Mouse (Mus musculus): ENCODE measurements around the gene Rasgrf1. TPM values are rescaled to one million over a fixed set of nuclear protein-coding genes. Genes with fewer than 3 reads are reported as not detected.
A peak's percentile ranks its signal among the peaks of the same experiment; 100 is the strongest.

Rasgrf1 gene
- polyA plus RNA-seq, 1 experiment from 2014 or later: 1.1 TPM

DNA sequence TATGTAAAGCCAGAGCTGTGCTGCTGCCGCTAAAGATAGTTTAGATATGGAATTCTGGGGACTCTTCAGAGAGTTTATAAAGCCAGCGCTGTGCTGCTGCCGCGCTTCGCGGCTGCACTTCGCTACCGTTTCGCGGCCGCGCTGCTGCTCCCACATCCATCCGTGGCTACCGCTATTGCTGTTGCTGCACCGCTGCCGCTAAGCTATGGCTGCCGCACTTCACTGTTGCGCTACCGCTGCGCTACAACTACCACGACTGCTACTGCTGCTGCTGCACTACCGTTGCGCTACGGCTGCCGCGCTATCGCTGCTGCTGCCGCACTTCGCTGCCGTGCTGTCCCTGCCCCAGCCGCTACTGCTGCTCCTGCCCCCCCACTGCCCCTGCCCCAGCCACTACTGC is 30.1 kb upstream of the Rasgrf1 start:
- Histone ChIP-seq H3K27me3 (peaks cover 48% of the 10 kb centered on the region), H3K36me3 (no peaks in the 10 kb centered on the region), H3K27ac (replicated peaks) (no peak overlapping the region), H3K4me2 (replicated peaks) (no peak overlapping the region; the same call in 1 of the 2 replicates), H3K4me1 (no peaks in the 10 kb centered on the region), H3K9ac (no peak overlapping the region), H3K9me3 (replicated peaks) (no peaks in the 10 kb centered on the region; the same call in 1 of the 2 replicates), H3K4me3 (replicated peaks) (0 out of 2 replicates have a peak overlapping the region, but pooled peaks have one; percentile 9)
- no peak for ATAC-seq (ENCODE audit: insufficient number of reproducible peaks, low FRiP score, low TSS enrichment, low read depth)
- WGBS: 60% methylated on average over 31 of the region's 31 CpGs

DNA sequence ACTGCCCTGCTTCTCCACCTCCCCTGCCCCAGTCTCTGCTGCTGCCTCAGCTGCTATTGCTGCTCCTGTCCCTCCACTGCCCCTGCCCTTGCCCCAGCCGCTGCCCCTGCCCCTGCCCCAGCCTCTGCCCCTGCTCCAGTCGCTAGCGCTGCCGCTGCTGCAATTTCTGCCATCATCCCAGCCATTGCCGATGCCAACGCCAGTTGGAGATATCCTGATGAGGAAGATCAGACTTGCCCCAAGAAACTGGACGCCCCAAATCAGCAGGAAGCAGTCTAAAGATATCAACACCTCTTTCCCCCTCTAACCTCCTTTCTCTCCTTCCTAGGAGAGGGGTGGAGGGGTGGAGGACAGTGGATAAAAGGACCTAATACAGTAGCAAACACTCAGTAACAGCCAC is 28.2 kb upstream of the Rasgrf1 start:
- no peak overlapping the region for H3K4me2 ChIP-seq (replicated peaks)
- ATAC-seq (ENCODE audit: insufficient number of reproducible peaks, low FRiP score, low TSS enrichment, low read depth): no peak
- H3K4me1 ChIP-seq: no peaks in the 10 kb centered on the region
- WGBS: 56% methylated on average over 7 of the region's 7 CpGs
- H3K27ac ChIP-seq (replicated peaks): no peak overlapping the region
- H3K27me3 ChIP-seq: peaks cover 54% of the 10 kb centered on the region
- no peak overlapping the region for H3K9ac ChIP-seq
- no peak overlapping the region for H3K4me3 ChIP-seq (replicated peaks)
- H3K36me3 ChIP-seq: no peaks in the 10 kb centered on the region
- no peaks in the 10 kb centered on the region; the same call in 1 of the 2 replicates for H3K9me3 ChIP-seq (replicated peaks)

DNA sequence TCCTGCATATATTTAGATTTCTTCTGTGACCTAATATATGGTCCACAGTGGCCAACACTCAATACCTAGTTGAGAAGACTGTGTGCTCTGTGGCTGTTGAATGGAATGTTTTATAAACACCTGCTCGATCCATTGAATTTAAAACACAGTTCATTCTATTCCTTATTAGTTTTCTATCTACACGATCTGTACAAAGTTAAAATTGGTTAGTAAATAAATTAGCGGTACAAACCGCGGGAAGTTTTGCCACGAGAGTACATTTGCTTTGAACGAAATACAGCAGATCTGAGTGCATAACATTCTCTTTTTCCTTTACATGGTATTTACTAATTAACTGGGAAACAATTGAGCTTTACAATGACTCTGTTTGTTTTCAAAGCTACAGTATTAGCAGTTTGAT is 27.1 kb upstream of the Rasgrf1 start:
- H3K27ac ChIP-seq (replicated peaks): no peak overlapping the region
- no peaks in the 10 kb centered on the region for H3K4me1 ChIP-seq
- no peak overlapping the region for H3K4me2 ChIP-seq (replicated peaks)
- no peak overlapping the region for H3K9ac ChIP-seq
- no peak overlapping the region for H3K4me3 ChIP-seq (replicated peaks)
- peaks cover 52% of the 10 kb centered on the region for H3K27me3 ChIP-seq
- WGBS: 58% methylated on average over 7 of the region's 7 CpGs
- no peaks in the 10 kb centered on the region for H3K36me3 ChIP-seq
- H3K9me3 ChIP-seq (replicated peaks): no peaks in the 10 kb centered on the region; the same call in 1 of the 2 replicates
- ATAC-seq (ENCODE audit: insufficient number of reproducible peaks, low FRiP score, low TSS enrichment, low read depth): no peak

- WGBS: 34% methylated on average over 7 of the region's 7 CpGs
- ATAC-seq (ENCODE audit: insufficient number of reproducible peaks, low FRiP score, low TSS enrichment, low read depth): no peak
Observed at GRCm38 (mm10) chr9:89885701-89886218, 23.9 kb upstream of the Rasgrf1 start.

GRCm38 (mm10) chr9:89891534-89892293 is 18.0 kb upstream of the Rasgrf1 start:
- H3K27ac ChIP-seq (replicated peaks): no peak overlapping the region
- no peak overlapping the region for H3K4me3 ChIP-seq (replicated peaks)
- no peaks in the 10 kb centered on the region for H3K4me1 ChIP-seq
- peaks cover 4% of the 10 kb centered on the region; the same call in 1 of the 2 replicates for H3K27me3 ChIP-seq
- ATAC-seq (ENCODE audit: insufficient number of reproducible peaks, low FRiP score, low TSS enrichment, low read depth): peak; percentile 82
- H3K9ac ChIP-seq: no peak overlapping the region
- H3K36me3 ChIP-seq: no peaks in the 10 kb centered on the region
- no peaks in the 10 kb centered on the region for H3K9me3 ChIP-seq (replicated peaks)
- no peak overlapping the region for H3K4me2 ChIP-seq (replicated peaks)
- WGBS: 61% methylated on average over 10 of the region's 10 CpGs

More at GRCm38 (mm10) chr9:89885701-89886218, 23.9 kb upstream of the Rasgrf1 start:
- H3K9ac ChIP-seq: no peak overlapping the region
- no peaks in the 10 kb centered on the region for H3K9me3 ChIP-seq (replicated peaks)
- no peak overlapping the region for H3K4me3 ChIP-seq (replicated peaks)
- H3K27ac ChIP-seq (replicated peaks): no peak overlapping the region
- no peak overlapping the region for H3K4me2 ChIP-seq (replicated peaks)
- no peaks in the 10 kb centered on the region for H3K4me1 ChIP-seq
- H3K36me3 ChIP-seq: no peaks in the 10 kb centered on the region
- peaks cover 41% of the 10 kb centered on the region for H3K27me3 ChIP-seq

GRCm38 (mm10) chr9:89892540-89893188 is 17.0 kb upstream of the Rasgrf1 start:
- ATAC-seq (ENCODE audit: insufficient number of reproducible peaks, low FRiP score, low TSS enrichment, low read depth): no peak
- WGBS: 83% methylated on average over 5 of the region's 5 CpGs

DNA sequence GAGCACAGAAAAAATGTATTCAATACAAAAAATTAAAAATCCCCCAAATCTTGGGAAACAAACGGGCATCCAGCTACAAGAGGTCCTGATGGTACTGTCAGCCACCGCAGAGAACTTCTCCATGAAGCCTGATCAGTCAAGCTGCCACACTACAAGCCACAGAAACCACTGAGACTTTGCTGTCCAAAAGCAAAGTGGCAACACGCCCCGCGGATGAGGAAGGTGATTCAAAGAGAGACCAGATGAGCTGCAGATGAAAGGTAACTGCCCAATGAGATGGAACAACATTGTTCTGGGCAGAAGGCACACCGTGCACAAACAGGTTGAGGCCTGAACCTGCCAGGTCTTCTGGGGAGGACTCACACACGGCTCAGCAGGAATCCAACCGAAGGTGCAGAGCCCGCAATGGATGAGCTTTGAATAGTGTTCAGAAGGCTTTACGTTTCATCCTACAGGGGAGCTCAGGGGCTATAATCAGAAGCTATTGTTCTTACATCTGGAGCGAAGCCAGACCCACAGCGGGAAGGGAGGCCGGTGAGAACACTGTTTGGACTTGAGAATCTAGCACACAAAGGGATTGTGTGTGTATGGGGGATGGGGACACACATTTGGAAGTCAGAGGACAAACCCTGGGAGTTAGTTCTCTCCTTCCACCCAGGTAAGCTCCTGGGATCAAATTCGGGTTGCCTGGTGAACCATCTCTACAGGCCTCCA is 9.4 kb upstream of the Rasgrf1 start:
- Histone ChIP-seq H3K4me3 (replicated peaks) (no peak overlapping the region), H3K27ac (replicated peaks) (no peak overlapping the region), H3K27me3 (peaks cover 7% of the 10 kb centered on the region; the same call in 1 of the 2 replicates), H3K4me1 (no peaks in the 10 kb centered on the region), H3K36me3 (no peaks in the 10 kb centered on the region), H3K4me2 (replicated peaks) (no peak overlapping the region), H3K9me3 (replicated peaks) (no peaks in the 10 kb centered on the region), H3K9ac (no peak overlapping the region)
- whole genome bisulfite sequencing: 24% methylated on average over 14 of the region's 14 CpGs
- ATAC-seq (ENCODE audit: insufficient number of reproducible peaks, low FRiP score, low TSS enrichment, low read depth): no peak

More at GRCm38 (mm10) chr9:89892540-89893188, 17.0 kb upstream of the Rasgrf1 start:
- no peaks in the 10 kb centered on the region for H3K9me3 ChIP-seq (replicated peaks)
- no peaks in the 10 kb centered on the region for H3K36me3 ChIP-seq
- no peak overlapping the region for H3K4me3 ChIP-seq (replicated peaks)
- H3K27ac ChIP-seq (replicated peaks): no peak overlapping the region
- no peaks in the 10 kb centered on the region for H3K27me3 ChIP-seq
- no peak overlapping the region for H3K4me2 ChIP-seq (replicated peaks)
- H3K9ac ChIP-seq: no peak overlapping the region
- no peaks in the 10 kb centered on the region for H3K4me1 ChIP-seq

DNA sequence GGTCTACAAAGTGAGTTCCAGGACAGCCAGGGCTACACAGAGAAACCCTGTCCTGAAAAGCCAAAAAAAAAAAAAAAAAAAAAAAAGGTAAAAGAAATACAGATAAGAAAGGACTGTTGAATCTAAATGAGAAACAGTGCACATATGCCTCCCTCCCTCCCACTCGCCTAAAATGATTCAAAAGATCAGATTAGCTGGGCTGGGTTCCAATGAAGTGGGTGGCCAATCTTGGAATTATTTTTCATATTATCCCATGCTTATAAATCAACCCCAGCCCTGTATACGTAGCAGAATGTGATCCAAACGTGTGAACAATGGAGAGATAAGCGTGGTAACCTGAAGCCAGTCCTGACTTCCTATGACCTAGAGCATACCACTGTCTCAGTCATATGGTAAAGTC is 8.5 kb upstream of the Rasgrf1 start:
- no peak for ATAC-seq (ENCODE audit: insufficient number of reproducible peaks, low FRiP score, low TSS enrichment, low read depth)
- H3K27me3 ChIP-seq: peaks cover 13% of the 10 kb centered on the region
- WGBS: 57% methylated on average over 4 of the region's 4 CpGs
- H3K4me1 ChIP-seq: no peaks in the 10 kb centered on the region
- H3K9me3 ChIP-seq (replicated peaks): no peaks in the 10 kb centered on the region
- no peak overlapping the region for H3K27ac ChIP-seq (replicated peaks)
- no peak overlapping the region for H3K4me2 ChIP-seq (replicated peaks)
- H3K4me3 ChIP-seq (replicated peaks): no peak overlapping the region
- H3K36me3 ChIP-seq: no peaks in the 10 kb centered on the region
- no peak overlapping the region for H3K9ac ChIP-seq

DNA sequence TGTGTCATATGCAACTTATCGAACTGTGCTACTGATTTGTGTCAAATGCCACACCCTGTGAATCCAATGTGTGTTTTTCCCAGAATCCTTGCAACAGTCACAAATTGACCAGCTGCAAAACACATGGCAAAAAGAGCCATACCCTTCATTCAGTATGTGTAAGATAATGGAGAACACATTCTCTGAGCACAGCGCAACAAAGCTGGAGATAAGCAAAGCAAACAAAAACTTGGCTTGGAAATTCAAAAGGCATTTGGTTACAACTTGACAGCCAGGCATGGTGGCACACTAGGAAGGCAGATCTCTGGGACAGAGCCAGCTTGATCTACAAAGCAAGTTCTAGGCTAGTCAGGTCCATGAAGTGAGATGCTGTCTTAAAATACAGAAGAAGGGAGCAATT is 6.9 kb upstream of the Rasgrf1 start:
- no peak overlapping the region for H3K9ac ChIP-seq
- no peak overlapping the region for H3K4me3 ChIP-seq (replicated peaks)
- peaks cover 29% of the 10 kb centered on the region for H3K27me3 ChIP-seq
- ATAC-seq (ENCODE audit: insufficient number of reproducible peaks, low FRiP score, low TSS enrichment, low read depth): no peak
- no peaks in the 10 kb centered on the region for H3K9me3 ChIP-seq (replicated peaks)
- no peaks in the 10 kb centered on the region for H3K4me1 ChIP-seq
- no peak overlapping the region for H3K4me2 ChIP-seq (replicated peaks)
- no peak overlapping the region for H3K27ac ChIP-seq (replicated peaks)
- 43% methylated on average over 2 of the region's 2 CpGs for WGBS
- no peaks in the 10 kb centered on the region for H3K36me3 ChIP-seq

DNA sequence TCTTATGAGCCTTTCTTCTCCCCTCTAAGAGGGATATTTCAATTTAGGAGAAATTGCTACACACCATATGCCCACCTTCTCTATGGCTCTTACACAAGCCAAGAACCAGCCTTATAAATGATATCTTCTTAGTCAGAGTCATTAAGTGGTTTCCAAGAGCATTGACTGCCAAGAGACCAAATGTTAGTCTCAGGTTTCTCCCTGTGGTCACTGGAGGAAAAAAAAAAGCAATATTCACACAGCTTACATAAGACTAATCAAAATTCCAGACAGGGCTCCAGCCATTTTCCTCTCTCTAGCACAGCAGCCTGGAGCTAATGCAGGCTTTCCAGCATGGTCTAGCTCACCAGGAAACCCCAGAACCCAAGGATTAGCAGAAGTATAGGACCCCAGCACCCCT is 3.1 kb upstream of the Rasgrf1 start:
- H3K27me3 ChIP-seq: peaks cover 60% of the 10 kb centered on the region
- H3K4me2 ChIP-seq (replicated peaks): no peak overlapping the region
- H3K36me3 ChIP-seq: no peaks in the 10 kb centered on the region
- peaks cover 28% of the 10 kb centered on the region for H3K4me1 ChIP-seq
- H3K4me3 ChIP-seq (replicated peaks): no peak overlapping the region
- H3K9me3 ChIP-seq (replicated peaks): no peaks in the 10 kb centered on the region
- ATAC-seq (ENCODE audit: insufficient number of reproducible peaks, low FRiP score, low TSS enrichment, low read depth): no peak
- H3K27ac ChIP-seq (replicated peaks): no peak overlapping the region
- H3K9ac ChIP-seq: no peak overlapping the region

DNA sequence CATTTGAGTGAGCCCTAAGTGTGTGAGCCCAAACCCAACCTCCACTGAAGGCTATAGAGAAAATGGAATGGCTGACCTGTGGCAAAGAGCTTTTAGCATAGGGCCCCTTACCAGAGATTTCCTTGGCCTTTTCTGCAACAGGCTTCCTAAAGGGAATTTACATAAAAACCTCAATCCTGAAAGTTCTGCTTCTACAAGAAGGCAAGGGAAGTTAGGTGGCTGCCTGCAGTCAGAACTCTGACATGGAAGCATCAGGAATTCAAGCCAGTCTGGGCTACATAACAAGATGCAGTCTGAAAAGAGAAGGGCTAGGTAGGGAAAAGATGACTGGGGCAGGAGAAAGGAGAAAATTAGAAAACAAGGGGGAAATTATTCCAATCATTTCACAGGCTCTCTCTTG is 1.8 kb upstream of the Rasgrf1 start:
- H3K4me1 ChIP-seq: peaks cover 28% of the 10 kb centered on the region
- no peak overlapping the region for H3K9ac ChIP-seq
- H3K36me3 ChIP-seq: no peaks in the 10 kb centered on the region
- no peak overlapping the region for H3K27ac ChIP-seq (replicated peaks)
- ATAC-seq (ENCODE audit: insufficient number of reproducible peaks, low FRiP score, low TSS enrichment, low read depth): no peak
- H3K9me3 ChIP-seq (replicated peaks): no peaks in the 10 kb centered on the region
- H3K4me2 ChIP-seq (replicated peaks): no peak overlapping the region
- H3K4me3 ChIP-seq (replicated peaks): no peak overlapping the region
- H3K27me3 ChIP-seq: peaks cover 73% of the 10 kb centered on the region

All from embryonic facial prominence, embryonic 15.5 days (tissue).